In genomic region chr17:28531946-28532345, GRCm38 (mm10) we compare ENCODE assay signal across 9 mouse cellular contexts. TPM values are rescaled to one million over a fixed set of nuclear protein-coding genes. Genes with fewer than 3 reads are reported as not detected.
A peak's percentile ranks its signal among the peaks of the same experiment; 100 is the strongest.
DNase-seq lines count a peak whose midpoint lies in the region; ATAC-seq and TF ChIP-seq lines count a peak whose summit lies in the region.
"Had no signal": no experiment of that assay in that cellular context is flagged by ENCODE, and none has a peak within 500 bp of the region (broad histone marks: within the 10 kb centered on the region; RNA-seq: fewer than 3 reads in every experiment).

No protein-coding gene starts in this region.

- H3K27me3 ChIP-seq in hindbrain, embryonic 11.5 days (ENCODE audit: control insufficient read depth, insufficient read depth, low read length): 0 out of 2 replicates have a peak, but pooled peaks cover 3% of the 10 kb centered on the region
- H3K27me3 ChIP-seq in hindbrain, embryonic 14.5 days (ENCODE audit: control insufficient read depth, insufficient read depth, low read length): no peaks in the 10 kb centered on the region
- no peaks in the 10 kb centered on the region for H3K27me3 ChIP-seq in liver, embryonic 16.5 days (ENCODE audit: control insufficient read depth, insufficient read depth, low read depth, low read length)

- in situ Hi-C loops in ES-E14 (cut with MboI; ENCODE audit: low sequenced_read_pairs in 2 of 2, unreplicated experiment in 2 of 2): loop anchor here in 1 of 2 experiments (10.0 kb wide), 1 partner anchor 147 kb away; no protein-coding TSS in a partner anchor

- no peak for ATAC-seq in hindbrain, embryonic 11.5 days (ENCODE audit: low FRiP score)
- no peak for ATAC-seq in hindbrain, embryonic 14.5 days (ENCODE audit: low FRiP score)
- ATAC-seq in granulocyte monocyte progenitor cell, adult 5-6 weeks (replicated peaks; ENCODE audit: poor library complexity, severe bottlenecking): peak; percentile 47; the same call in 1 of the 2 replicates
- ATAC-seq in liver, embryonic 16.5 days (ENCODE audit: low read depth): 0 out of 2 replicates have a peak, but pooled peaks have one; percentile 30
- ATAC-seq in cerebellum, adult (ENCODE audit: insufficient number of reproducible peaks, low FRiP score, low TSS enrichment): no peak

- H3K4me1 ChIP-seq in hindbrain, embryonic 11.5 days (replicated peaks; ENCODE audit: control insufficient read depth, insufficient read depth, low read length): no peaks in the 10 kb centered on the region
- H3K4me1 ChIP-seq in hindbrain, embryonic 14.5 days (replicated peaks; ENCODE audit: control insufficient read depth, insufficient read depth, low read length): no peaks in the 10 kb centered on the region
- peaks cover 0 to 8% of the 10 kb centered on the region in 2 experiments; a peak in 1 of 4 replicates for H3K4me1 ChIP-seq in ES-E14 (ENCODE audit: control insufficient read depth in 2 of 2, insufficient read depth in 2 of 2, low read length in 2 of 2, poor library complexity in 1 of 2)
- H3K4me1 ChIP-seq in liver, embryonic 16.5 days (ENCODE audit: control insufficient read depth, low read depth, low read length): peaks cover 6% of the 10 kb centered on the region

- no peak overlapping the region for H3K9ac ChIP-seq in hindbrain, embryonic 11.5 days (ENCODE audit: low read depth, low read length)
- no peak overlapping the region for H3K9ac ChIP-seq in hindbrain, embryonic 14.5 days
- no peak overlapping the region for H3K9ac ChIP-seq in ES-E14 (ENCODE audit: insufficient read depth, low read depth, low read length, poor library complexity, severe bottlenecking)
- no peak overlapping the region for H3K9ac ChIP-seq in liver, embryonic 16.5 days (ENCODE audit: low read depth, low read length)

- DNase-seq in hindbrain, embryonic 11.5 days (ENCODE audit: low spot score): peak; percentile 51
- no peak for DNase-seq in hindbrain, embryonic 14.5 days (ENCODE audit: low spot score)
- DNase-seq in ES-E14 (ENCODE audit: low read depth, low spot score): no peak
- no peak for DNase-seq in adrenal gland, adult (ENCODE audit: inconsistent age in 2 of 2, low spot score in 1 of 2)
- no peak for DNase-seq in cerebellum, adult 9-10 months

- no peak overlapping the region for H3K4me3 ChIP-seq in hindbrain, embryonic 11.5 days (ENCODE audit: low read depth, low read length)
- no peak overlapping the region for H3K4me3 ChIP-seq in hindbrain, embryonic 14.5 days (replicated peaks; ENCODE audit: low read length)
- peak overlapping the region; percentile 16 to 47; a peak in 2 of 4 replicates for H3K4me3 ChIP-seq in ES-E14 (ENCODE audit: insufficient read depth in 1 of 2, low read depth in 1 of 2, low read length in 2 of 2, poor library complexity in 1 of 2, severe bottlenecking in 1 of 2)
- no peak overlapping the region for H3K4me3 ChIP-seq in liver, embryonic 16.5 days (ENCODE audit: low read depth, low read length)

- WGBS in hindbrain, embryonic 11.5 days: 10% methylated on average over 18 of the region's 18 CpGs
- WGBS in hindbrain, embryonic 14.5 days: 13% methylated on average over 18 of the region's 18 CpGs
- 17% methylated on average over 18 of the region's 18 CpGs for WGBS in liver, embryonic 16.5 days (ENCODE audit: insufficient replicate concordance)

- H3K4me2 ChIP-seq in hindbrain, embryonic 11.5 days (replicated peaks; ENCODE audit: low read depth, low read length): peak overlapping the region; percentile 19; the same call in 1 of the 2 replicates
- H3K4me2 ChIP-seq in hindbrain, embryonic 14.5 days (replicated peaks): no peak overlapping the region
- no peak overlapping the region for H3K4me2 ChIP-seq in liver, embryonic 16.5 days (ENCODE audit: low read depth, low read length)

- H3K36me3 ChIP-seq in hindbrain, embryonic 11.5 days (ENCODE audit: control insufficient read depth, insufficient read depth, low read length): no peaks in the 10 kb centered on the region
- H3K36me3 ChIP-seq in hindbrain, embryonic 14.5 days (replicated peaks; ENCODE audit: control insufficient read depth, insufficient read depth): no peaks in the 10 kb centered on the region
- no peaks in the 10 kb centered on the region for H3K36me3 ChIP-seq in ES-E14 (ENCODE audit: control insufficient read depth, insufficient read depth, low read length, poor library complexity, severe bottlenecking)
- no peaks in the 10 kb centered on the region for H3K36me3 ChIP-seq in liver, embryonic 16.5 days (ENCODE audit: control insufficient read depth, insufficient read depth)

- no peaks in the 10 kb centered on the region for H3K9me3 ChIP-seq in hindbrain, embryonic 11.5 days (ENCODE audit: control insufficient read depth, low read length)
- no peaks in the 10 kb centered on the region for H3K9me3 ChIP-seq in hindbrain, embryonic 14.5 days (ENCODE audit: control insufficient read depth, low read length)
- no peaks in the 10 kb centered on the region for H3K9me3 ChIP-seq in ES-E14 (ENCODE audit: control insufficient read depth, insufficient read depth, low read depth, low read length)
- no peaks in the 10 kb centered on the region for H3K9me3 ChIP-seq in liver, embryonic 16.5 days (replicated peaks; ENCODE audit: control insufficient read depth, low read length)

- no peak overlapping the region for H3K27ac ChIP-seq in hindbrain, embryonic 11.5 days (ENCODE audit: low read depth, low read length)
- H3K27ac ChIP-seq in hindbrain, embryonic 14.5 days: no peak overlapping the region
- H3K27ac ChIP-seq in ES-E14 (ENCODE audit: insufficient read depth, low read depth, low read length, poor library complexity, severe bottlenecking): no peak overlapping the region
- H3K27ac ChIP-seq in liver, embryonic 16.5 days (ENCODE audit: low read length): no peak overlapping the region

TF ChIP-seq in ES-E14, 5 proteins besides CTCF, POLR2A, EP300 and RAD21:
- TF ChIP-seq HCFC1 (IDR thresholded peaks at IDR 0.05; ENCODE audit: borderline replicate concordance, insufficient read depth, low read length) (no peak), MAFK (IDR thresholded peaks at IDR 0.05; ENCODE audit: insufficient read depth, low read depth, low read length) (no peak), CHD2 (IDR thresholded peaks at IDR 0.05; ENCODE audit: low read depth, low read length) (no peak)
TF ChIP-seq in ES-E14: peak in this region for 0.

RNA-seq across cellular contexts. Expression of gene Armc12, which starts 1.3 kb away (rescaled TPM):
- polyA plus RNA-seq in hindbrain, embryonic 11.5 days (2014; fragmentation: Nextera tagmentation; extraction: Ambion mirVana): not detected in 2 replicates
- polyA plus RNA-seq in hindbrain, embryonic 14.5 days (2014; fragmentation: Nextera tagmentation; extraction: Ambion mirVana): not detected in 2 replicates
- total RNA-seq in ES-E14 (2012; rRNA removed): not detected in 2 replicates
- not detected in 2 replicates for total RNA-seq in granulocyte monocyte progenitor cell, adult 5-6 weeks (2014; fragmentation: Nextera tagmentation)
- total RNA-seq in granulocyte monocyte progenitor cell, adult 5-6 weeks (2017): not detected in 2 replicates
- not detected in 2 replicates for polyA plus RNA-seq in liver, embryonic 16.5 days (2015; fragmentation: Nextera tagmentation; extraction: Ambion mirVana)
- total RNA-seq: layer of hippocampus, postnatal 14 days had no signal

RNA-seq across cellular contexts. Expression of gene Fkbp5, which starts 14.6 kb away (rescaled TPM):
- polyA plus RNA-seq in hindbrain, embryonic 11.5 days (2014; fragmentation: Nextera tagmentation; extraction: Ambion mirVana): 11.9 and 12.1 TPM in 2 replicates
- polyA plus RNA-seq in hindbrain, embryonic 14.5 days (2014; fragmentation: Nextera tagmentation; extraction: Ambion mirVana): 8.2 and 9.8 TPM in 2 replicates
- 43.6 and 45.7 TPM in 2 replicates for total RNA-seq in ES-E14 (2012; rRNA removed)
- total RNA-seq in granulocyte monocyte progenitor cell, adult 5-6 weeks (2014; fragmentation: Nextera tagmentation): 49.1 and 63.7 TPM in 2 replicates
- 40.8 and 53.1 TPM in 2 replicates for total RNA-seq in granulocyte monocyte progenitor cell, adult 5-6 weeks (2017)
- 18.9 and 21.5 TPM in 2 replicates for polyA plus RNA-seq in liver, embryonic 16.5 days (2015; fragmentation: Nextera tagmentation; extraction: Ambion mirVana)

RNA-seq across cellular contexts. Expression of gene Clpsl2, which starts 17.3 kb away (rescaled TPM):
- polyA plus RNA-seq in hindbrain, embryonic 11.5 days (2014; fragmentation: Nextera tagmentation; extraction: Ambion mirVana): not detected in 2 replicates
- not detected in 2 replicates for polyA plus RNA-seq in hindbrain, embryonic 14.5 days (2014; fragmentation: Nextera tagmentation; extraction: Ambion mirVana)
- not detected in 2 replicates for total RNA-seq in ES-E14 (2012; rRNA removed)
- total RNA-seq in granulocyte monocyte progenitor cell, adult 5-6 weeks (2014; fragmentation: Nextera tagmentation): not detected in 2 replicates
- total RNA-seq in granulocyte monocyte progenitor cell, adult 5-6 weeks (2017): not detected in 2 replicates
- not detected in 2 replicates for polyA plus RNA-seq in liver, embryonic 16.5 days (2015; fragmentation: Nextera tagmentation; extraction: Ambion mirVana)
- total RNA-seq: layer of hippocampus, postnatal 14 days had no signal

RNA-seq across cellular contexts. Expression of gene Clps, which starts 28.6 kb away (rescaled TPM):
- polyA plus RNA-seq in hindbrain, embryonic 11.5 days (2014; fragmentation: Nextera tagmentation; extraction: Ambion mirVana): not detected in 2 replicates
- not detected in 2 replicates for polyA plus RNA-seq in hindbrain, embryonic 14.5 days (2014; fragmentation: Nextera tagmentation; extraction: Ambion mirVana)
- total RNA-seq in ES-E14 (2012; rRNA removed): 2.5 and 2.9 TPM in 2 replicates
- total RNA-seq in granulocyte monocyte progenitor cell, adult 5-6 weeks (2014; fragmentation: Nextera tagmentation): not detected in 2 replicates
- not detected in 2 replicates for total RNA-seq in granulocyte monocyte progenitor cell, adult 5-6 weeks (2017)
- 8.5 and 51.3 TPM in 2 replicates for polyA plus RNA-seq in liver, embryonic 16.5 days (2015; fragmentation: Nextera tagmentation; extraction: Ambion mirVana)
- total RNA-seq: layer of hippocampus, postnatal 14 days had no signal

RNA-seq across cellular contexts. Expression of gene Lhfpl5, which starts 43.5 kb away (rescaled TPM):
- polyA plus RNA-seq in hindbrain, embryonic 11.5 days (2014; fragmentation: Nextera tagmentation; extraction: Ambion mirVana): 2.0 and 2.2 TPM in 2 replicates
- 13.5 and 13.7 TPM in 2 replicates for polyA plus RNA-seq in hindbrain, embryonic 14.5 days (2014; fragmentation: Nextera tagmentation; extraction: Ambion mirVana)
- total RNA-seq in ES-E14 (2012; rRNA removed): 0.76 and 1.7 TPM in 2 replicates
- not detected in 2 replicates for total RNA-seq in granulocyte monocyte progenitor cell, adult 5-6 weeks (2014; fragmentation: Nextera tagmentation)
- not detected in 2 replicates for total RNA-seq in granulocyte monocyte progenitor cell, adult 5-6 weeks (2017)
- 0.06 and 0.22 TPM in 2 replicates for polyA plus RNA-seq in liver, embryonic 16.5 days (2015; fragmentation: Nextera tagmentation; extraction: Ambion mirVana)

Comparison
In these comparisons a context has a peak if more than half of its experiments do, and no peak if none do; other contexts are left out.
1. ATAC-seq: peak in granulocyte monocyte progenitor cell, adult 5-6 weeks (single experiment) and liver, embryonic 16.5 days (single experiment); none in hindbrain, embryonic 11.5 days (single experiment), hindbrain, embryonic 14.5 days (single experiment) and cerebellum, adult (single experiment).
2. H3K4me3 ChIP-seq: peak in ES-E14 (2 of 2); none in hindbrain, embryonic 11.5 days (single experiment), hindbrain, embryonic 14.5 days (single experiment) and liver, embryonic 16.5 days (single experiment).